9 mouse cellular contexts compared by ENCODE assay signal in the genomic region with DNA sequence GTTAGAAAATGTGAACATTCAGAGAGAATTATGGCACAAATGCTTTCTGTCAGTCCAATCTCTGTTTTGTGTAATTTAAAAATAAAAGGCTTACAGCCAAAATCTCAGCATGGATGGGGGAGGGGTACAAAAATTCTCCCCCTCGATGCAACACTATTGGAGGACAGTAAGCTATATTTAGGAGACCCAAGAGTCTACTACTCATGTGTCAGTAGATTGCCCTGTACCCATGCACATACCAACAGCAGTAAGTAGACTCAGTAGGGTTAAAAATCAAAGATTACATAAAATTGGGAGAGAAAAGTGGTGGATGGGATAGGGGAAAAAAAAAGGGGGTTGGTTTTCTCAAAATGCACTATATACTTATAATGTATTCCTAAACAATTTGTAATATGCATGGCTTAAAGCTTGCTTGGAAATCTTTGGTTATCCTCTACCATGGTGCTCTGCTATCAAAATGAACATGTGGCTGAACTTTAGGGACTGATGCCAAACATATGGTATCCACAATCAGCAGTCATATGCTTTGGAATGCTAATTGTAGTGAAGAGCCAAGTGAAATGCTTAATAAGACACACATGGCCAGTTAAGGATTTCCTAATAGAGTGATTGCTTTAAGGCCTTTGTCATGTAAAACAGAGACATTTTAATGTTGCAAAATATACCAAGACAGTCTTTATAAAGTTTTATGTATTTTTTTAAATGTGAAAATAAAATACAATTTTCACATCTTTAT.
A peak's percentile ranks its signal among the peaks of the same experiment; 100 is the strongest.
DNase-seq lines count a peak whose midpoint lies in the region; ATAC-seq and TF ChIP-seq lines count a peak whose summit lies in the region.
"Had no signal": no experiment of that assay in that cellular context is flagged by ENCODE, and none has a peak within 500 bp of the region (broad histone marks: within the 10 kb centered on the region; RNA-seq: fewer than 3 reads in every experiment).

No protein-coding gene starts in this region.

- TF ChIP-seq CTCF in lung, embryonic 14.5 days (IDR thresholded peaks at IDR 0.05; ENCODE audit: low read depth), result no peak

- DNase-seq in heart, adult 8-10 months (ENCODE audit: low spot score), result peak; percentile 41
- DNase-seq in lung, embryonic 14.5 days, result peak; percentile 89
- DNase-seq in lung, postnatal 4 days, result no peak
- DNase-seq in embryonic facial prominence, embryonic 14.5 days (ENCODE audit: low spot score), result peak; percentile 90
- peak; percentile 8 for DNase-seq in lung, postnatal 36 days
- DNase-seq in urinary bladder, postnatal 14 days (ENCODE audit: low spot score), result no peak
- DNase-seq in cerebellum, adult 11 months, result no peak
- DNase-seq: gastrocnemius, postnatal 10 days had no signal

- H3K9ac ChIP-seq in heart, embryonic 12.5 days, result no peak overlapping the region
- no peak overlapping the region for H3K9ac ChIP-seq in lung, embryonic 14.5 days
- no peak overlapping the region for H3K9ac ChIP-seq in embryonic facial prominence, embryonic 14.5 days (ENCODE audit: low read depth, low read length)

- H3K4me1 ChIP-seq in heart, embryonic 12.5 days (replicated peaks), result no peaks in the 10 kb centered on the region
- H3K4me1 ChIP-seq in lung, embryonic 14.5 days (ENCODE audit: insufficient read depth), result no peaks in the 10 kb centered on the region
- H3K4me1 ChIP-seq in embryonic facial prominence, embryonic 14.5 days (ENCODE audit: control insufficient read depth, insufficient read depth, low read length), result no peaks in the 10 kb centered on the region

- H3K27me3 ChIP-seq in heart, embryonic 12.5 days (replicated peaks), result no peaks in the 10 kb centered on the region
- H3K27me3 ChIP-seq in lung, embryonic 14.5 days (ENCODE audit: insufficient read depth, low read length), result no peaks in the 10 kb centered on the region
- H3K27me3 ChIP-seq in embryonic facial prominence, embryonic 14.5 days (replicated peaks; ENCODE audit: control insufficient read depth, insufficient read depth, low read length), result no peaks in the 10 kb centered on the region

- H3K27ac ChIP-seq in heart, embryonic 12.5 days (ENCODE audit: poor library complexity, severe bottlenecking), result no peak overlapping the region
- peak overlapping the region; percentile 45; the same call in 1 of the 2 replicates for H3K27ac ChIP-seq in lung, embryonic 14.5 days (ENCODE audit: low read depth)
- H3K27ac ChIP-seq in embryonic facial prominence, embryonic 14.5 days (replicated peaks; ENCODE audit: low read depth, low read length), result 0 out of 2 replicates have a peak overlapping the region, but pooled peaks have one; percentile 21

- H3K4me2 ChIP-seq in heart, embryonic 12.5 days, result no peak overlapping the region
- H3K4me2 ChIP-seq in lung, embryonic 14.5 days, result no peak overlapping the region
- no peak overlapping the region for H3K4me2 ChIP-seq in embryonic facial prominence, embryonic 14.5 days (ENCODE audit: low read depth, low read length)

- no peaks in the 10 kb centered on the region for H3K9me3 ChIP-seq in heart, embryonic 12.5 days (replicated peaks)
- no peaks in the 10 kb centered on the region for H3K9me3 ChIP-seq in lung, embryonic 14.5 days (ENCODE audit: low read depth, low read length)
- no peaks in the 10 kb centered on the region for H3K9me3 ChIP-seq in embryonic facial prominence, embryonic 14.5 days (ENCODE audit: control insufficient read depth, low read length)

- 35% methylated on average over 1 of the region's 1 CpGs for WGBS in heart, embryonic 12.5 days
- 40% methylated on average over 1 of the region's 1 CpGs for WGBS in lung, embryonic 14.5 days
- WGBS in embryonic facial prominence, embryonic 14.5 days, result 44% methylated on average over 1 of the region's 1 CpGs

- H3K36me3 ChIP-seq in heart, embryonic 12.5 days, result no peaks in the 10 kb centered on the region
- no peaks in the 10 kb centered on the region for H3K36me3 ChIP-seq in lung, embryonic 14.5 days (ENCODE audit: insufficient read depth)
- H3K36me3 ChIP-seq in embryonic facial prominence, embryonic 14.5 days (ENCODE audit: control insufficient read depth, insufficient read depth, low read length), result no peaks in the 10 kb centered on the region

- H3K4me3 ChIP-seq in heart, embryonic 12.5 days, result no peak overlapping the region
- no peak overlapping the region for H3K4me3 ChIP-seq in lung, embryonic 14.5 days (ENCODE audit: low read depth, low read length)
- no peak overlapping the region for H3K4me3 ChIP-seq in embryonic facial prominence, embryonic 14.5 days (ENCODE audit: low read depth, low read length)

- ATAC-seq in heart, embryonic 12.5 days (ENCODE audit: insufficient number of reproducible peaks, low FRiP score), result no peak
- peak; percentile 89 for ATAC-seq in lung, embryonic 14.5 days (ENCODE audit: insufficient read depth)
- ATAC-seq in embryonic facial prominence, embryonic 14.5 days (ENCODE audit: low read depth), result peak; percentile 63; the same call in 1 of the 2 replicates

Comparison
In these comparisons a context has a peak if more than half of its experiments do, and no peak if none do; other contexts are left out.
1. DNase-seq: peak in heart, adult 8-10 months (single experiment), lung, embryonic 14.5 days (single experiment), embryonic facial prominence, embryonic 14.5 days (single experiment) and lung, postnatal 36 days (single experiment); none in lung, postnatal 4 days (0 of 2), urinary bladder, postnatal 14 days (single experiment) and cerebellum, adult 11 months (single experiment).